Mouse (Mus musculus) CD8-positive naive resting alpha-beta T cell, adult 2 months (primary cell): ENCODE data around the gene Rap1gap.
A peak's percentile ranks its signal among the peaks of the same experiment; 100 is the strongest.

Source experiments
- DNase-seq, 2 experiments: peaks; one replicate each; pipeline ENCODE4 v3.0.0; 2022; ENCODE audit warnings: low read depth in 2 of 2, low spot score in 2 of 2

Gene Rap1gap

GRCm38 (mm10) chr4:137722692-137723427 lies 58.3 kb downstream of the Rap1gap start:
- peak; percentile 57 to 59 for DNase-seq

- DNase-seq: no peak
Observed at GRCm38 (mm10) chr4:137723527-137723926, 59.0 kb downstream of the Rap1gap start.

GRCm38 (mm10) chr4:137724212-137724611 lies 59.7 kb downstream of the Rap1gap start:
- DNase-seq: no peak

- peak; percentile 77 to 81 for DNase-seq
Observed at GRCm38 (mm10) chr4:137724766-137725165, 60.2 kb downstream of the Rap1gap start.

GRCm38 (mm10) chr4:137725541-137726145 lies 61.1 kb downstream of the Rap1gap start:
- no peak for DNase-seq

GRCm38 (mm10) chr4:137726739-137727505 lies 62.4 kb downstream of the Rap1gap start:
- DNase-seq: no peak

GRCm38 (mm10) chr4:137727506-137728187 lies 63.1 kb downstream of the Rap1gap start:
- DNase-seq: no peak

GRCm38 (mm10) chr4:137728399-137729154 lies 64.1 kb downstream of the Rap1gap start:
- no peak for DNase-seq

- DNase-seq: no peak
Observed at GRCm38 (mm10) chr4:137729155-137729855, 64.8 kb downstream of the Rap1gap start.

- DNase-seq: peak; percentile 71 to 73
Observed at GRCm38 (mm10) chr4:137730134-137730533, 65.6 kb downstream of the Rap1gap start.

- no peak for DNase-seq
Observed at GRCm38 (mm10) chr4:137730757-137731156, 66.2 kb downstream of the Rap1gap start.

- DNase-seq: no peak
Observed at GRCm38 (mm10) chr4:137731891-137732290, 67.4 kb downstream of the Rap1gap start.

- DNase-seq: no peak
Observed at GRCm38 (mm10) chr4:137732361-137732760, 67.8 kb downstream of the Rap1gap start.

GRCm38 (mm10) chr4:137732962-137733361 lies 68.4 kb downstream of the Rap1gap start:
- DNase-seq: no peak

- no peak for DNase-seq
Observed at GRCm38 (mm10) chr4:137733459-137733858, 68.9 kb downstream of the Rap1gap start.

GRCm38 (mm10) chr4:137736220-137736701 lies 71.7 kb downstream of the Rap1gap start:
- DNase-seq: no peak

- no peak for DNase-seq
Observed at GRCm38 (mm10) chr4:137737760-137738159, 73.2 kb downstream of the Rap1gap start.

GRCm38 (mm10) chr4:137739151-137739923 lies 74.8 kb downstream of the Rap1gap start:
- DNase-seq: no peak

GRCm38 (mm10) chr4:137740350-137740749 lies 75.8 kb downstream of the Rap1gap start:
- no peak for DNase-seq
